Mouse (Mus musculus): ENCODE measurements around the gene Psmd1.

GRCm38 (mm10) chr1:86146293-86146692, 82.1 kb downstream of the Psmd1 start:
- TF ChIP-seq EP300 (IDR thresholded peaks at IDR 0.05) (no peak), CTCF (IDR thresholded peaks at IDR 0.05) (no peak)

Measured in lung, postnatal 0 days (tissue).